Mouse (Mus musculus): Measurements from ENCODE around the gene Eefsec. TPM values are rescaled to one million over a fixed set of nuclear protein-coding genes. Genes with fewer than 3 reads are reported as not detected.
A peak's percentile ranks its signal among the peaks of the same experiment; 100 is the strongest.

Gene Eefsec
- total and polyA plus RNA-seq, 2 experiments from 2014 or later, result 11.3 to 12.9 TPM

DNA sequence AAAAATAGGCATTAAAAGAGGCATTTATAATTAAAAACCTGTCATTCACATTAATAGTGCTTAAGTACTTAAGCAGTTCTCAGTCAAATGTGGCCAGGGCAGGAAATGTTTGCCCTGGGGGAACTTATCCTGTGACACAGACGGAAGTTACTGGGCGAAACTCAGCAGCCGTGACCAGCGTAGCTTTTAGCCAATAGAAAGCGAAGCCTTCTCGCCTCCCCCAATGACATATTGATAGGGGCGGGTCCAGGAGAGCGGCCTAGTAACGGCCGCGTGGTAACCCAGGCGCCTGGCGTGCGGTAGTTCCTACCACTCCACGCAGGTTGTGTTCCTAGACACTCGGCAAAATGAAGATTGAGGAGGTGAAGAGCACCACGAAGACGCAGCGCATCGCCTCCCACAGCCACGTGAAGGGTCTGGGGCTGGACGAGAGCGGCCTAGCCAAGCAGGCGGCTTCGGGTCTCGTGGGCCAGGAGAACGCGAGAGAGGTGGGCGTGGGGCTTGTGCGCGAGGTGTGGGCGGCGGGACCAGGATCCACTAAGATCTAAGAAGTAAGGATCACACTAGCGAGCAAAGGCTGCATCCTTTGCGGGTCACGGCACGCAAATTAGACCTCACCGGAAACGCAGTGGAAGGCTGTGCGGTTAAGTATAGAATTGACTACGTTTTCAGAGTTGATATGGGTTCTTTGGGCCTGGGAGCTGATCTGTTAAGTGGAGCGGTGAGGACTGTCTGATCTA lies 19.0 kb upstream of the Eefsec start, which contains the start of gene Ruvbl1:
Gene Ruvbl1 (plus strand): TSS at position 229 of the 740 bp plus-strand sequence.
- peak; percentile 100 for ATAC-seq (ENCODE audit: insufficient read depth, low read depth)
- Histone ChIP-seq H3K36me3 (replicated peaks; ENCODE audit: control insufficient read depth, insufficient read depth, low read length) (peaks cover 26% of the 10 kb centered on the region), H3K4me1 (ENCODE audit: control insufficient read depth, insufficient read depth) (peaks cover 9% of the 10 kb centered on the region), H3K9me3 (replicated peaks; ENCODE audit: control insufficient read depth, low read length) (no peaks in the 10 kb centered on the region), H3K4me3 (ENCODE audit: low read depth, low read length) (peak within 1 kb of the TSS; percentile 80), H3K27me3 (ENCODE audit: control insufficient read depth, insufficient read depth, low read length) (no peaks in the 10 kb centered on the region), H3K9ac (replicated peaks; ENCODE audit: low read depth, low read length) (peak within 1 kb of the TSS; percentile 86), H3K4me2 (ENCODE audit: low read depth, low read length) (peak within 1 kb of the TSS; percentile 86), H3K27ac (ENCODE audit: low read depth) (no peak within 1 kb of the TSS)
- no peak for TF ChIP-seq EP300 (IDR thresholded peaks at IDR 0.05; ENCODE audit: low read depth)
- TF ChIP-seq CTCF (IDR thresholded peaks at IDR 0.05; ENCODE audit: low read depth), result no peak
- DNase-seq (ENCODE audit: low spot score), result peak; percentile 96
- 3% methylated on average over 37 of the region's 42 CpGs for WGBS

DNA sequence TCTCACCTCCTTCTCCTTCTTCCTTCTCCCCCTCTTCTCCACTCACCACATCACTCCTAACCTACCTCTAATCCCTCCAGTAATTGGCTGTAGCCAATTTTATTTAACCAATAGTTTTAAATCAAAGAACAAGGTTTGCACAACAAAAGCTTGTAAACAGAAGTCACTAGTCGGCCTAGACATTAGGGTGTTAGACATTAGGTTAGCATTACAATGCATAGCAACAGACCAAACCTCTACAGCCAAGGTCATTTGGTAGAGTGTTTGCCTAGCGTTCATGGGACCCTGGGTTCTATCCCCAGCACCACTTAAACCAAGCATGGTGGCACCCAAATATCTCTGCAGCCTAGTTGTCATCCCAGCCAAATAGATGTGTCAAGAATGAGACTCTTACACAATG lies 8.2 kb upstream of the Eefsec start:
- WGBS, result 54% methylated on average over 2 of the region's 2 CpGs
- Histone ChIP-seq H3K9ac (replicated peaks; ENCODE audit: low read depth, low read length) (no peak overlapping the region), H3K4me2 (ENCODE audit: low read depth, low read length) (no peak overlapping the region), H3K9me3 (replicated peaks; ENCODE audit: control insufficient read depth, low read length) (no peaks in the 10 kb centered on the region), H3K4me1 (ENCODE audit: control insufficient read depth, insufficient read depth) (no peaks in the 10 kb centered on the region), H3K4me3 (ENCODE audit: low read depth, low read length) (no peak overlapping the region), H3K36me3 (replicated peaks; ENCODE audit: control insufficient read depth, insufficient read depth, low read length) (no peaks in the 10 kb centered on the region), H3K27me3 (ENCODE audit: control insufficient read depth, insufficient read depth, low read length) (no peaks in the 10 kb centered on the region), H3K27ac (ENCODE audit: low read depth) (no peak overlapping the region)
- ATAC-seq (ENCODE audit: insufficient read depth, low read depth), result no peak
- no peak for TF ChIP-seq EP300 (IDR thresholded peaks at IDR 0.05; ENCODE audit: low read depth)
- no peak for TF ChIP-seq CTCF (IDR thresholded peaks at IDR 0.05; ENCODE audit: low read depth)
- DNase-seq (ENCODE audit: low spot score), result no peak

DNA sequence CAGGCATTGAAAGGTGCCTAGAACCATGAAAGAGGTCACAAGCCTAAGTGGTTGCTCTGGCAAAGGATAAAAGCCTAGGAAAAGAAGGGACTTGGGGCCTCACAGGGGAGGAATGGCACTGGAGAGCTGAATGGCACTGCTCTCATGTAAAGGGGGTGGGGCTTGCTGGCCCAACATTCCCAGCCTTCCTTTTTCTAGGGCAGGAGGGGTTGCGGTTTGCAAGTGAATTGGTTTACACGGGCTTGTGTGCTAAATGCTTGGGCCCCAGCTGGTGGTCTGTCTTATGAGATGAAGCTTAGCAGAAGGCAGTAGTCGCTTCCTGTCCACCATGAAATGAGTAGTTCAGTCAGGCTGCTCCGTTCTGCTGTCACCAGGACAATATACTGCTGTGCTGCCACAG lies 1.1 kb upstream of the Eefsec start:
- Histone ChIP-seq H3K27ac (ENCODE audit: low read depth) (no peak overlapping the region), H3K9ac (replicated peaks; ENCODE audit: low read depth, low read length) (no peak overlapping the region), H3K9me3 (replicated peaks; ENCODE audit: control insufficient read depth, low read length) (no peaks in the 10 kb centered on the region), H3K4me2 (ENCODE audit: low read depth, low read length) (no peak overlapping the region), H3K4me1 (ENCODE audit: control insufficient read depth, insufficient read depth) (no peaks in the 10 kb centered on the region; the same call in 1 of the 2 replicates), H3K36me3 (replicated peaks; ENCODE audit: control insufficient read depth, insufficient read depth, low read length) (no peaks in the 10 kb centered on the region), H3K27me3 (ENCODE audit: control insufficient read depth, insufficient read depth, low read length) (0 out of 2 replicates have a peak, but pooled peaks cover 5% of the 10 kb centered on the region), H3K4me3 (ENCODE audit: low read depth, low read length) (no peak overlapping the region)
- DNase-seq (ENCODE audit: low spot score) (no peak), ATAC-seq (ENCODE audit: insufficient read depth, low read depth) (no peak)
- WGBS, result 55% methylated on average over 4 of the region's 4 CpGs
- no peak for TF ChIP-seq CTCF (IDR thresholded peaks at IDR 0.05; ENCODE audit: low read depth)
- no peak for TF ChIP-seq EP300 (IDR thresholded peaks at IDR 0.05; ENCODE audit: low read depth)

DNA sequence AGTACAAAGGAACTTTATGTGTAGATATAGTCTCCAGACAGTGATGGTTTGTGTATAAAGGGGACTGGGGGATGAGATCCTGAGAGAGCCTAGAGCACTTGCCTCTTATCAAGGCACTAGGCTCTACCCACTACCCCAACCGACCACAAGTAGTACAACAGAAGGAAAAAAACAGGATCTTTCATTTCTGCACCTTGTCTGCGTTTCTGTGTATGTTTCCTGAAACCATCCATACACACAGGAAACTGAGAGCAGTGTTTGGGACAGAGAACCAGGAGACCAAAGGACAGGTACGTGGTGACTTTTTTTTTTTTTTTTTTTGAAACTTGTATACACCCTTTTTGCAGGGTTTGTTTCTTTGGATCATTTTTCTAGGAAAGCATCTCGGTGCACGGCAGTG lies 678 bp downstream of the Eefsec start:
- no peaks in the 10 kb centered on the region; the same call in 1 of the 2 replicates for H3K4me1 ChIP-seq (ENCODE audit: control insufficient read depth, insufficient read depth)
- 0 out of 2 replicates have a peak, but pooled peaks cover 5% of the 10 kb centered on the region for H3K27me3 ChIP-seq (ENCODE audit: control insufficient read depth, insufficient read depth, low read length)
- H3K9ac ChIP-seq (replicated peaks; ENCODE audit: low read depth, low read length), result peak overlapping the region; percentile 67
- TF ChIP-seq CTCF (IDR thresholded peaks at IDR 0.05; ENCODE audit: low read depth), result no peak
- no peak for TF ChIP-seq EP300 (IDR thresholded peaks at IDR 0.05; ENCODE audit: low read depth)
- H3K27ac ChIP-seq (ENCODE audit: low read depth), result no peak overlapping the region; the same call in 1 of the 2 replicates
- no peaks in the 10 kb centered on the region for H3K9me3 ChIP-seq (replicated peaks; ENCODE audit: control insufficient read depth, low read length)
- ATAC-seq (ENCODE audit: insufficient read depth, low read depth) (no peak), DNase-seq (ENCODE audit: low spot score) (no peak)
- H3K36me3 ChIP-seq (replicated peaks; ENCODE audit: control insufficient read depth, insufficient read depth, low read length), result no peaks in the 10 kb centered on the region
- peak overlapping the region; percentile 94 for H3K4me2 ChIP-seq (ENCODE audit: low read depth, low read length)
- H3K4me3 ChIP-seq (ENCODE audit: low read depth, low read length), result peak overlapping the region; percentile 75
- 9% methylated on average over 5 of the region's 5 CpGs for WGBS

DNA sequence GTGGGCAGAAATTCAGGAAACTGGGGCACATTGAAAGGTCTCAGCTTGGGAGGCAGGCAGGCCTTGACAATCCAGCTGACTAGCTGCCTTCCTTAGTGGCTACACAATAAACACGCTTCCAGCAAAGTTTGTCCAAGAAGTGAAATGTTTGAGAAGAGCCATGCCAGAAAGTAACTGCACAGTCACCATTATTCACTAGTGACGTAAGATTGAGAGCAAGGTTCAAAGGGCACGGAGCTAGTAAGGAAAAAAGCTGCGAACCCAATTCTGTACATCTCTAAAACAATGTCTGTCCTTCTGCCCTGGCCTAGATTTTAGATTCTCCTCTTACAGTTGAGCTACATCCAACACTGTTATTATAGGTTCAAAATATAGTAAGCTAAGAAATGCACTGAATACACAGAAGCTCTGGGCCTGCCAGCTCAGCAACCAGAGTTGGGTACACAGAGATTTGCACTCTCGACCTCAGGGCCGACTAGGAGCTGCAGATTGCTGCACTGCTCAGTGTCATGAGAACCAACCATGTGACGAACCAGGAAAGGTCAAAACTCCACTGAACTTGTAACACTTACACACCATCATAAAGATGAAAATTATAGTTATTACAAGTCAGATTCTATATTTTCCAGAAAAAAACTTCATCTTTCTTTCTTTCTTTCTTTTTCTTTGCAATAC lies 2.1 kb downstream of the Eefsec start:
- TF ChIP-seq EP300 (IDR thresholded peaks at IDR 0.05; ENCODE audit: low read depth) (no peak), CTCF (IDR thresholded peaks at IDR 0.05; ENCODE audit: low read depth) (no peak)
- H3K4me2 ChIP-seq (ENCODE audit: low read depth, low read length), result no peak overlapping the region
- H3K36me3 ChIP-seq (replicated peaks; ENCODE audit: control insufficient read depth, insufficient read depth, low read length), result no peaks in the 10 kb centered on the region
- H3K4me1 ChIP-seq (ENCODE audit: control insufficient read depth, insufficient read depth), result no peaks in the 10 kb centered on the region; the same call in 1 of the 2 replicates
- H3K27me3 ChIP-seq (ENCODE audit: control insufficient read depth, insufficient read depth, low read length), result 0 out of 2 replicates have a peak, but pooled peaks cover 1% of the 10 kb centered on the region
- no peak overlapping the region for H3K4me3 ChIP-seq (ENCODE audit: low read depth, low read length)
- DNase-seq (ENCODE audit: low spot score), result no peak
- no peak overlapping the region for H3K9ac ChIP-seq (replicated peaks; ENCODE audit: low read depth, low read length)
- H3K9me3 ChIP-seq (replicated peaks; ENCODE audit: control insufficient read depth, low read length), result no peaks in the 10 kb centered on the region
- WGBS, result 87% methylated on average over 7 of the region's 7 CpGs
- H3K27ac ChIP-seq (ENCODE audit: low read depth), result no peak overlapping the region
- ATAC-seq (ENCODE audit: insufficient read depth, low read depth), result no peak
